Mouse (Mus musculus) thymus, postnatal 36 days (tissue): Measurements from ENCODE around the gene Hic2.

Experiments used
- DNase-seq, 2 experiments: peaks; one replicate each; pipeline ENCODE4 v3.0.0; 2022; ENCODE audit warnings: mixed read lengths in 2 of 2

Gene Hic2

GRCm38 (mm10) chr16:17277342-17278211 is 44.2 kb downstream of the Hic2 start:
- DNase-seq, result peak; percentile 68 to 74

- DNase-seq, result no peak
Measured at GRCm38 (mm10) chr16:17280471-17280870, 47.1 kb downstream of the Hic2 start.

GRCm38 (mm10) chr16:17283151-17283550 is 49.8 kb downstream of the Hic2 start:
- DNase-seq, result no peak

GRCm38 (mm10) chr16:17287103-17287502 is 53.7 kb downstream of the Hic2 start:
- DNase-seq, result no peak

- no peak for DNase-seq
Measured at GRCm38 (mm10) chr16:17291016-17291415, 57.6 kb downstream of the Hic2 start.

- DNase-seq, result peak; percentile 73 to 82
Measured at GRCm38 (mm10) chr16:17292751-17293150, 59.4 kb downstream of the Hic2 start.

GRCm38 (mm10) chr16:17300818-17301217 is 67.4 kb downstream of the Hic2 start:
- DNase-seq, result no peak

GRCm38 (mm10) chr16:17303521-17304245 is 70.3 kb downstream of the Hic2 start:
- no peak for DNase-seq

GRCm38 (mm10) chr16:17307461-17307860 is 74.1 kb downstream of the Hic2 start:
- no peak for DNase-seq

- no peak for DNase-seq
Measured at GRCm38 (mm10) chr16:17309036-17309435, 75.7 kb downstream of the Hic2 start.

- DNase-seq, result no peak
Measured at GRCm38 (mm10) chr16:17312531-17312930, 79.2 kb downstream of the Hic2 start.
